Mouse (Mus musculus) liver, postnatal 0 days (tissue): ENCODE measurements at regions not wholly inside any gene's neighbourhood (a gene's known extent, or its start where the extent isn't known, plus 50 kb on each side); places are given as distances from the start of the nearest gene placed in this dataset.

Experiments
- CTCF ChIP-seq: sonication (generic); IDR thresholded peaks from 2 replicates; pipeline ENCODE4 v1.5.1; 2016; ENCODE audit warnings: antibody characterized with exemption, low read depth
- EP300 ChIP-seq: IDR thresholded peaks from 2 replicates; pipeline ENCODE4 v1.6.1; 2016; ENCODE audit warnings: antibody characterized with exemption, low read depth, mild to moderate bottlenecking

- TF ChIP-seq CTCF (no peak), EP300 (no peak)
These were observed 132.8 kb downstream of the Glrx3 start for GRCm38 (mm10) chr7:137570199-137570598.
